ENCODE assay signal across 15 mouse cellular contexts in the genomic region with DNA sequence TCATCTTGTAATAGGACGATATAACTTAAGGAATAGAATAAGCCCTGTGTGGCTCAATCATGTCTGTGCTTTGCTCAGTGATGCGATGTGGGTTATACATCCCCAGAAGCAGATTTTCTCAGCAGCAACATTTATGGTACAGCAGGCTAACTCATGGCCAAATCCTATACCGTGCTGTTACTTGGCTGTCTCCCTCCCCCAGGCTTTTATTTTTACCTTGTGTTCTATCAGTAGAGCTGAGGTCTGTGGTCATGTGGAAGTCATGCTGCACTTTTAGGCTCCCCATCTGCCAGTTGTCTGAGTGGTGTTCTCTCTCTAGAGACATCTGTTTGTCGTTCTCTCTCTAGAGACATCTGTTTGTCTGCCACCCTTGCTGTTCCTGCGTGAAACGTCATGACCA.
"Had no signal": no experiment of that assay in that cellular context is flagged by ENCODE, and none has a peak within 500 bp of the region (broad histone marks: within the 10 kb centered on the region; RNA-seq: fewer than 3 reads in every experiment).

No protein-coding gene starts in this region.

- H3K4me1 ChIP-seq: megakaryocyte, embryonic 14.5 days; midbrain, embryonic 15.5 days; neural tube, embryonic 12.5 days had no signal

- ATAC-seq: intestine, postnatal 0 days; liver, embryonic 12.5 days; midbrain, embryonic 15.5 days had no signal

- H3K9me3 ChIP-seq: limb, embryonic 10.5 days; liver, embryonic 12.5 days; lung, embryonic 15.5 days; megakaryocyte, embryonic 14.5 days; midbrain, embryonic 15.5 days; neural tube, embryonic 12.5 days had no signal

- H3K4me3 ChIP-seq: layer of hippocampus, adult 2 months; limb, embryonic 10.5 days; liver, embryonic 12.5 days; lung, embryonic 15.5 days; megakaryocyte, embryonic 14.5 days; midbrain, embryonic 15.5 days; neural tube, embryonic 12.5 days had no signal

- DNase-seq: kidney, adult 9 months; kidney, postnatal 4 days; lung, postnatal 14 days; thymus, postnatal 14 days had no signal

- H3K27me3 ChIP-seq: liver, embryonic 12.5 days; lung, embryonic 15.5 days; neural tube, embryonic 12.5 days had no signal

- H3K36me3 ChIP-seq: limb, embryonic 10.5 days; liver, embryonic 12.5 days; lung, embryonic 15.5 days; midbrain, embryonic 15.5 days; neural tube, embryonic 12.5 days had no signal

- H3K4me2 ChIP-seq: liver, embryonic 12.5 days; lung, embryonic 15.5 days; midbrain, embryonic 11.5 days; midbrain, embryonic 15.5 days; neural tube, embryonic 12.5 days had no signal

- H3K9ac ChIP-seq: liver, embryonic 12.5 days; lung, embryonic 15.5 days; midbrain, embryonic 15.5 days; neural tube, embryonic 12.5 days had no signal

- H3K27ac ChIP-seq: kidney, postnatal 0 days; layer of hippocampus, adult 2 months; limb, embryonic 10.5 days; liver, embryonic 12.5 days; lung, embryonic 15.5 days; macrophage; midbrain, embryonic 15.5 days; neural tube, embryonic 12.5 days had no signal
